Mouse (Mus musculus) regulatory T cell (primary cell): ENCODE measurements around the gene Gpr12.
"Not testable (repeated sequence)": the region's sequence is repeated elsewhere in the genome, so short reads cannot be mapped to it uniquely, and the experiment has no call there.

Source experiments
- in situ Hi-C: fragments of 300-600 bp; cut with MboI, MseI; formaldehyde crosslinking; loops from one replicate; pipeline ENCODE4 v1.15.1; 2025; ENCODE audit warnings: high pct_unique_total_duplicates

Gpr12 gene

DNA sequence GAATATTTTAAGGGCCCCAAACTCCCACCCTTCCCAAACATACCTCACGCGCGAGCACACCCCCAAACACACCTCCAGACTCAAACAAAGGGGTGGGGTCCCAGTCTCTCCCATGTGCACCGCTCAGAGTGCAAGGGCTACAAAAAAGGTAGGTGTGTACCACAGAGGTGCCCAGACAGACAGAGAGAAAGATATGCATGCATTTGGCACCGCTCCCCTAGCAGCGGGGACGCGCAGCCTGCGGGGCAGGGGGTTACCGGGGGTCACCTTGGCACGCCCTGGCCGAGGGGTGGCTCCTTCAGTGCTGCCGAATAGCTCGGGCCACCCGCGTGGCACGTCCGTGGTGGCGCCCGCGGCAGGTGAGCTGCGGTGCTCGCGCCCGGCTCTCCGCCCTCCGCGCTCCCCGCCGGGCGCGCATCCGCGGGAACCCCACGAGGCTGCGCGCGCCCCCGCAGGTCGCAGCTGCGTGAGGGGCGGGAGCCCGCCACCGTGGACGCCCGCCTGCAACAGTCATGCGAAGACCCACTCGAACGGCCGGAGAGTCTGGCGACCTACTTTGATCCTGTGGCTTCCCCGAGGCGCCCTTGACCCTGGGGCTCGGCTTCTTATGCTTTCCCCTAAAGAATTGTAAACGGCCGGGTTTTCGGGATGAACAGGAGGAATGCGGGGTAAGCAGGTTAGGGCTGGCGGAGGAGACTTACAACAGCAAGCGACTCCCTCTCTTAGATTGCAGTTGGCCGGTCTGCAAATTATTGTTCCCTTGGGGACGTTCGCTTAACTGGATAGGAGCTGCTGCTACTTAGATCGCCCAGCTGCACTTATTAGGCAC, at the start of gene Gpr12:
Gene Gpr12, minus strand, starts transcription at position 762 of the 829 bp plus-strand sequence.
- in situ Hi-C loops = no loop called here

DNA sequence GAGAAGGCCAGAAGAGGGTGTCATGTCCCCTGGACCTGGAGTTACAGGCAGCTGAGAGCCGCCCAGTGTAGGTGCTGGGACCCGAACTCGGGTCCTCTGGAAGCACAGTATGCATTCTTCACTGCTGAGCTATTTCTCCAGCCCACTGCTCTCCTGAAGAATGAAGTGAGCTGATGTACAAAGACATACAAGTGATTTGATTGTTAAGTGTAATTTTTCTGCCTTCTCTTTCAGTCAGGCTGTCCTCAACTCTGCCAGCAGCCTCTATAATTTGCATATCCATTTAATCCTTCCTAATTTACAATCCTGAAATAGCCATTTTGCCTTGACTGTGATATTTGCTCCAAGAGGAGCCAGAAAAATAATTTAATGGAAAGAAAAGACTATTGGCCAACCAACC, 46.6 kb upstream of the Gpr12 start:
- in situ Hi-C loops = no loop called here

DNA sequence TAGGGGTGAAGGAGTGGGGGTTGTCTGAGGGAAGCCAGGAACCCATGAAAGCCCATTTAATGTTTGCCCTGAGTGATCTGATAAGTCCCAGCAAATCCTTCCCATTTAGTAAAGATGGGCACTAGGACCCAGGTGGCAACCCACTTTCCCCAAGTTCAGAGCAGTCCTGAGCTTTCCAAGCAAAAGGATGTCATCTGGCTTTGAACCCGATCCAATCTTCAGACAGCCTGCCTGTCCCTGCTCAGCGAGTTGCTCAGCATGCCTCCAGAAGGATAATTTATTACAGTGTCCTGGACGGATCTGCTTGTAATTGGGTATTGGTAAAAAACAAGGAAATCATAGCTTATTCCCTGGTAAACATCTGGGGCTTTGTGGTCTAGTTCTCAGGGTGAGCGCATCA, 45.9 kb upstream of the Gpr12 start:
- in situ Hi-C loops = no loop called here

DNA sequence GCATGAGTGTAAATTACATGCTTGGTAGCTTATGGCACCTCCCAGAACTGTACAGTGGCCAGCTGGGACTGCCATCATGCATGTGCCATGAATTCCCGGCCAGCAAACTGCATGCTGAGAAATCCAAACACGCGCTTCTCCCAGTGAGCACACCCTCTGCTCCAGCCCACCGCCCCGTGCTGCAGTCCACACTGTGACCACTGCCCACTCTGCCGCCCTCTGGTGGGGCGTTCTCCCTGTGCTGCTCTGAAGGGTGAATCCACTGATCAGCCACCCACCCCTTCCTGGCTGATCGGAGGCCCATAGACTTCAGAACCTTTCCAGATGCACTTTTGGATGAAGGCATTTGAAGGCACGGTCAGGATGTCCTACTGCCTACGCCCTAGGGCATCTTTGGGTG, 44.6 kb upstream of the Gpr12 start:
- in situ Hi-C loops = no loop called here

DNA sequence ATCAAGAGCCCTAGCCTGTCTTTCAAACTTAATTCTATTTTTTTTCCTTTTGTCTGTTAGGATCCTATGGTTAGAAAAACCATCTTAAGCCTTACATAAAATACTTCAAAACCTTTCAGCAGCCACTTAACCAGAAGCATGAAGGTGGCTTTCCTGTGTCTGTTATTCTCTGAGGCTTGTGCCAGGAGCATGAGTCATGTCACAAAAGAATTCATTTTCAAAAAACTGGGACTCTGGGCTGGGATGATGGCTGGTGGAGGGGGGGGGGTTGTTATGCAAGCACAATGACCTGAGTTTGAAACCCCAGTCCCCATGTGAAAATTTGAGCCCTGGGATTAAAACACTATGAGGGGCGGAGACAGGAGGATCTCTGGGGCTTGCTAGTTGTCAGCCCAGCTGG, 43.8 kb upstream of the Gpr12 start:
- in situ Hi-C loops = no loop called here

DNA sequence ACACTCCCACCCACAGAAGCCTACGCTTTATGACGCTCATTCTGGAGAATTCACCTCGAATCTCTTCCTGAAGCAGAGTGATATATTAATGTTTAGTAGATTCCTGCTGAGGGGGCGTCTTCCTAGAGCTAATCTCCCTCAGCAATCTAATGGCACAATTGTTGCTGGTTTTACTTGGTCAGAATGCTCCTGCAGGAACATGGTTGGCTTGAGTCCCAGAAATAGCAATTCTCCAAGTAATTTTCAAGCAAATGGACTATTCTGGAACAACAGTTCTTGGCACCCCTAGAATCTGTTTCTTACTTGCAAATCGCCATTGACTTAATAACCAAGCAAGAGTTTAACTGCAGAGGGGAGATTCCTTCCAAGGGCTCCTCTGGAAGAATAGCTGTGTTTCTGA, 42.9 kb upstream of the Gpr12 start:
- in situ Hi-C loops = no loop called here

DNA sequence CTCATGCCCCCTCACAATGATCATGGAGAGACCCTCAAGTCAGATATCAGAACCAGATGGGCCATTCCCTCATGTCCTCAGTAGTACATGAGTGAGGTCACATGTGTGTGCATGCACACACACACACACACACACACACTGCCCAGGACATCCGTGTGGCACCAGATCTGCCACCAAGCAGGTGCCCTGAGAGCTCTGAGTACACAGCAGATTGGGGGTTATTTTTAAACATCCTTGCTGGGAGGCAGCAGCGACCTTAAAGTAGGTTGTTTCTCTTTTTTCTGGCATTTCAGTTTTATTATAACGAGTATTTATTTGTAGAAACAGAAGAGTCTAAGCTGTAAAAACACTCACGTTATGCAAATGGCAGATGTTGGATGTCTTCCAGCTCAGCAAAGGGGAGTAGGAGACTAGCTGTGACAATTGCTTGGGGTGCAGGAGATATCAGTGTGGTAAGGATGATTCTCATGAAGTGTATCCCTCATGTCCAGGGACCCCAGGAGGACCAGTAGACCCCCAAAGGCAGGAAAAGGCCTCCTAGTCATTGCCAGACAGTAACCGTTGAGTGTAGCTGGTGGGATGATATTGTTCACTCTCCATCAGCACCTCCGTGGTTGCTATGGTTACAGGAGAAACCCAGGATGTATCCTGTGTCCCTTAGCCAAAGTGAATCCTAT, 40.7 kb upstream of the Gpr12 start:
- in situ Hi-C loops = no loop called here

DNA sequence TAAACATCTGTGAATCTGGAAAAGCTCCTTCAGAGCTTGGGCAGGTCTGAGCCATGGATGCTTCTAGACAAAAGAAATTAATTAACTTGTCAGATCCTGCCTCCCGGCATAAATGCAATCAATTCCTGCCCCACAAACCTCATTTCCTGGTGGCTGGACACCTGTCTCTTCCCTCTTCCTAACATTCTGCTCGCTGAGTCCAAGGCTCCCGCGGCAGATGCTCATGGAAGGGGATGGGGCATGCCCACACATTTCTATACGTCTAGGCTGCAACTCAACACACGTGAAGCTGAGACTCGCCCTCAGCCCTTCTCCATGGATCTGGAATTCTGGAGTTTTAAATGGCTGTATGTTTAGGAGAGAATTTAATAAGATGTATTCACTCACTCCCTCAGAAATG, 26.8 kb upstream of the Gpr12 start:
- in situ Hi-C loops = loop anchor here (10.0 kb wide), 1 partner anchor 1843 kb away; no protein-coding TSS in a partner anchor

DNA sequence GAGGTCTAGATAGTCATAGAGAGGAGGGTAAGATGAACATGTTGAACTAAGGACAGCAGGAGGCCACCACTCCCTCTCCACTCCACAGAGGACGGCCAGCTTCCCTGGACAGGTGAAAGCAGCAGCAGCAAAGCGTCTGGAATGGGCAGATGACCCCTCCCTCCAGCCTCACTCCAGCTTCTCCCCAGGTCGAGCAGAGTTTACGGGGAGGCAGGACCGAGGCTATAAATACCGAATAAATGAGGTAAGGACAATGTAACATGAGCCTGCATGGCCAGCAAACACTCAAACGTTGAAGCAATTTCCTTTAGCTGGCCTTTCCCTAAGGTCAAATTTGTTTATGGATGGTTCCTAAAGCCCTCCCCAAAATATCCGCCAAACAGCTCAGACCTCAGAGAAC, 26.0 kb upstream of the Gpr12 start:
- in situ Hi-C loops = loop anchor here (10.0 kb wide), 1 partner anchor 1844 kb away; no protein-coding TSS in a partner anchor

DNA sequence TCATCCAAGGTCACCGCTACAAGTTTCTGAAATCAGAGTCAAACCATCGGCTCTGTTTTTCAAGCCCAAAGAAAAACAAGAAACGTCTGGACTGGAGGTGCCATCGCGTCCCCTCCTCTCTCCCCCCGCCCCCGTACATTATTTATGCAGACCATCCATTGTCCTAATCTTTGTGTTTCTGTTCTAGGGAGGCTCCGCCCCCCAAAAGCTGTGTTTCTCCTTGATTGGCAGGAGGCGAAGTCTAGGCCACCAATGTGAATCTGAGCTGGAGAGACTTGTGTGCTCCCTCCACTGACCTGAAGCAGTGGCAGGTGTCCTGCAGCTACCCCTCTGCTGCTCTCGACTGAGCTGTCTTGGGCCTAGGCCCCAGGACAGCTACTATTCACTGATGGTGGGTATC, 24.6 kb upstream of the Gpr12 start:
- in situ Hi-C loops = loop anchor here (10.0 kb wide), 1 partner anchor 1845 kb away; no protein-coding TSS in a partner anchor

DNA sequence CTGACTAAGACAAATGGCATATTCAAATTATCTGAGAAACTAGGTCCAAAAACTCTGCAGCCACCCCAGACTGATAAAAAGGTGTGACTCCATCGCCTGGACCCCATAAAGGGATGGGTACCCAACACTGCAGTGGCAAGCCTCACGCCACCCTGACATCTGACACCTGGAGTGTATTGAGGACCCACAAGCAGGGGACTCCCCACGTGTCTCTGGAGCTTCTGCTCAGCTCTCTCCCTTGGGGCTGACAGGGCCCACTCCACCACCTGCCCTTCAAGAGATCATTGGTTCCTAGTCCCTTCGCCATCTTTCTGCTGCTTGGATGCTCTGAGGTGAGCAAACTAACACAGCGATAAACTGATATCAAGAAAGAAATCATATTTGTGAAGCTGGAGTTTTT, 22.8 kb upstream of the Gpr12 start:
- in situ Hi-C loops = no loop called here

DNA sequence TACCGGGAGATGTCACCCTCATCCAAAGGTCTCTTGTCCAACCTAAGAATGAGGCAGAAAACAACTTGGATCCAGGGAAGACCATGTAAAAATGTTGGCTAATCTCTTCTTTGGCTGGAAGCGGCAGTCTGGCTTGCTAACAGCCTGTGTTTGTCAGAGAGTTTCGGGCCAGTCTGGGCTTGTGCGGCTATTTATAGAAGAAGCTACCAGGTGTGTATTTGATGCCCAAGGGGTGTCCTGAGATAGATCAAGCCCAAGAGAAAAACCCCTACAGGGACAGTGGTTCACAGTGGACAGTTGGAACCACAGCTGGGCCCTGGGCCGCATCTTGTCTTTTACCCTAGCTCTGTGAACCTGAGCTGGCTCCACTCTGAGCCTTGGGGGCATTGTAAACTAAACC, 21.9 kb upstream of the Gpr12 start:
- in situ Hi-C loops = no loop called here

DNA sequence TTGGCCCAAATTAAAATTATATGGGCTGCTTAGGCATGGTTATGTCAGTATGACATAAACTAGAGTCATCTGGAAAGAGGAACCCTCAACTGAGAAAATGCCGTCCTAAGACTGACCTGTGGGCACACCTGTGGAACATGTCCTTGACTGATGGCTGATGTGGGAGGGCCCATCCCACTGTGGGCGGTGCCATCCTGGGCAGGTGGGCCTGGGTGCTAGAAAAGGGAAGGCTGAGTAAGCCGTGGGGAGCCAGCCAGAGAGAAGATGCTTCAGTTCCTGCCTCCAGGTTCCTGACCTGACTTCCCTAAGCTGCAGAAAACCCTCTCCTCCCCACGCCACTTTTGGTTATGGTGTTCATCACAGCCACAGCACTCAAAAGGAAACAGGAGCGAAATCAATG, 21.2 kb upstream of the Gpr12 start:
- in situ Hi-C loops = no loop called here

DNA sequence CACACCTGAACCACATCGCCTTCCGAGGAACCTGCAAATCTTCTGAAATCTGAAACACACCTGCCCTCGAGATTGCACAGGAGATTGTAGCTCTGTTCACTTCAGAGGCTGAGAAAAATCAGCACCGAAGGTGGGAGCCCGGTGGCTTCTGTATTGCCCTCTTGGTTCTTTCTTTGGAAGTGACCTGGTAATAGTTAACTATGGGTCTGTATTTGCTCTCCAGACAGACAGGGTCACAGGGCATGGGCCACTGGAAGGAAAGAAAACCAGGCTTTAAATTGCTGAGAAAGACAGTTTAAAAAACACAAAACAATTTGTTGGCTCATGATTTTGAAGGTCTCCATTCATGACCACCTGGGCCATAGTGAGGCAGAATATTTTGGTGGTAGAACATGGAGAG, 14.9 kb upstream of the Gpr12 start:
- in situ Hi-C loops = no loop called here

DNA sequence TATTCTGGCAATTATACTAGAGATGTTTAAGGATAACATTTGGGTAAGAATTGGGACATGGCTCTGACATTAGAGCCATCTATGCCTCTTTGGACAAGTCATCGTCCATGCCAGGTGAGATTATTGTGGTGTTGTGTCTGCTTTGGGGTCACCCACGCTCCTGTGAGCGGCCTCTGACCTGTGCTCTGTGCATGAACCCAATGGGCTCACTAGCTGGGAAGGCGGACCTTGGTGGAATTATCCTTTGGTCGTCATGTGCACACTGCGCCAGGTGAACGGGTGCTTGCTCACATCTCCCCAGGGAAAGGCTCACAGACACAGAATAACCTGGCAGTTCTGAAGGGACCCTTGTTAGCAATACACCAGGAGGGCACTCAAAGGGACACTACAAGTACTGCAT, 14.2 kb upstream of the Gpr12 start:
- in situ Hi-C loops = not testable (repeated sequence)

DNA sequence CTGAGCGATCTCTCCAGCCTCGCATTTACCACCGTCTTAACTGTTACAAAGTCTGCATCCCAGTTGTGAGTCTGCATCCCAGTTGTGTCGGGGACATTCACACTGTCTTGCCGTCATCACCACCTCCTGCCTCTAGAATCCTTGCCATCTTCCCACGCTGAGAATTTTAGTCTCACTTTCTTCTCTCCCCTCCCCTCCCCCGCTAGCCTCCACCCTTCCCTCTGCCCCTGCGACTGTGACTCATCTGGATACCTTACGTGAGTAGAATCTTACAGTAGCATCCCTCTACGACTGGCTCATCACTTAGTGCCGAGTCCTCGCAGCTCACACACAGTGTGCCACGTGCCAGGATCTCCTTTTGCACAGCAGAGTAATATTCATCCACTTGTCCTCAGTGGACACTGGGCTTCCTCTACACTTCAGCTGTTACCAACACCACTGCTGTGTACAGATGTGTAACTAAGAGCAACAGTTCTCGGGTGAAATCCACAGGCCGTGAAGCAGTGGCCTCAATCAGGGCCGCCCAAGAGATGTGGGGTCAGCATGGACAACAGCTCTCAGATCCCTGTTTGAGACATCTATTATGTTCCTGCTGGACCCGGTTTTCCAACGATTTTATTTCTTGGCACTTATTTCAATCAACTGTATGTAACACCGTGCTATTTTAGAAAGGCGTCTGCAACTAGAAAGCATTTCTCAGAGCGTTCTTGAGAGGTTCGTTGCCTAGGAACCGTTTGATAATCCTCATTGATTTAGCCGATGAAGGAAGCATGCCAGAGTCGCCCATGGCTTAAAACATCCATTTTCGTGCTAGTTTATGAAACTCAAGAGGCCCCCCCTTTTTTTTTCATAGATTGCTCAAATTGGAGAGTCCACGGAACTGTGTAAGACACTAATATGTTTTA, 13.4 kb upstream of the Gpr12 start:
- in situ Hi-C loops = no loop called here

DNA sequence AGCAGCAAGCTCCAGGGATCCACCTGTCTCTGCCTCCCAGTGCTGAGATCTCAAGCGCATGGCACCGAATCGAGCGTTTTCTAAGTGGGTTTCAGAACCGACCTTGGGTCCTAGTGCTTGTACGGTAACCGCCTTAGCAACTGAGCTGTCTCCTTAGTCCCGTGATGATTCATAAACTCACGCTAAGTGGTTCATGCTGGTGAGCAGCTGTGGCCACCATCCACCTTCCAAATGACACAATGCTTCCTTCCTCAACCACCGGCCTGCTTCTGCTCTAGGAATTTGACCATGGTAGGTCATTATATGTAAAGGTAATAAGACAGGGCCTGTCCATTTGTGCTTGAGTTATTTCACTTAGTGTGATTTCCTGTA, 12.4 kb upstream of the Gpr12 start:
- in situ Hi-C loops = no loop called here

DNA sequence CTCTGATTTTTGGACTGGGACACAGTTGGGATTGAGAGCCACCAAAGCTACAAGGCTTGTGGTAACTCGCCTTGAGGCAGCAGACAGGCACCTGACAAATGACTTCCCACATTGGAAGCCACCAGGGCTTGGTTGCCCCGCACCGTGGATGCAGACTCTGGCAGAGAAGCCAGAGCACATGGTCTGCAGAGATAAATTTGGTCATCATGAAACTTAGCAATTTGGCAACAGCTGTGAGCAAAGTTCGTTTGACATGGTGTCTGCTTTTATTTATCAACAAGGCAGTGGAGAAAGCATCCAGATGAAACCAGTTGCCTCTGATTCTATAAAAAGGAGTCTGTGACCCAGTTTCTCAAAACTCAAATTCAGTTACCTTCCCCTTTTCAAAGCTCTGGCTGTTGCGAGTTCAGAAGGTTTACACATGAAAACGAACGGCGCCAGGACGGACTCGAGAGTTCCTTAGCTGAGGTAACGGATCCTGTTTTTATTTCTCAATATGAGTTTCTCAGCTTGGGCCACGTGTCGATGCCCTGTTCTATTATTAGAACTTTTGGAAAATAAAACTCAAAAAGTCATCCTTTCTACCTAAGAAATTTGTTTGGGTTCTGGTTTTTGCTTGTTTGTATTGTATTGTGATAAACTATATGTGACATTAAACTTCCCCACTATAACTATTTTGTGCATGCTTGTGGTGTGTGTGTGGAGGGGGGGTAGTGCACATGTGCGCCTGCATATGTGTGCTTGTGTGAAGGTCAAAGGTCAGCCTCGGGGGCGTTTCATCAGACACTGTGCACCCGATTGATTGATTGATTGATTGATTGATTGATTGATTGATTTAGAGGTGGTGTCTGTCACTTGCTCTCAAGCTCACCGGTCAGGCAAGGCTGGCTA, 11.8 kb upstream of the Gpr12 start:
- in situ Hi-C loops = no loop called here

DNA sequence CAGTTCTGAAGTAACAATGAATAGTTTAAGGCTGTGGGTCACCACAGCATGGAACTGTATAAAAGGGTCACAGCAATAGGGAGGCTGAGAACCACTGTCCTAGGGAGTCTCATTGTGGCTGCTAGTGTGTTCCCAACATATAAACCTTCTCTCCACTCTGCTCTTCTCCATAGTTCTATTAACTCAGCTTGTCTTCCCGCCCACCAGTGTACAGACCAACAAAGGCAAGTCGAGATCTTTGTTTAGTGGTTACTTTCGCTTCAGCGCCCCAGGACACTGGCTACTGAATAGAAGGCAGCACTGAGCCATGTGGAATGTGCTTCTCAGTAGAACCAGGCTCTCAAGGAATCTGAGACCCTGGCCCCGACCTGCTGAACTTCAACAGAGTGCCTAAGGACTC, 7.5 kb upstream of the Gpr12 start:
- in situ Hi-C loops = no loop called here

DNA sequence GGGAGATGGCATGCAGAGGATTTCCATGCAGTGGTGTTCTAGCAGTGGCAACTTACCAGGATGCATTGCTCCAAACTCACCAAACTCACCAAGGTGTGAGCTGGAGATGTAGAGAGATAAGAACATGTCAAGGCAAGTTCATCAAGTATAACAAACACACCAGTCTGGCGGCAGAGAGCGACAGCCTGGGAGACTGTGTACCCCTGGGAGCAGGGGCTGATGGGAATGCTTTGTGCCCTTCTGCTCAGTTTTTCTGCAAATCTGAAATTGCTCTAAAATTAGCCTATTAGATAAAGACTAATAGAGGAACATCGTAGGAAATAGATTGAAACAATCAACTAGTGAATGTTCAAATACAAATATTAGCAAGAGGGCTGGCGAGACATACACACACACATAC, 6.6 kb upstream of the Gpr12 start:
- in situ Hi-C loops = no loop called here

DNA sequence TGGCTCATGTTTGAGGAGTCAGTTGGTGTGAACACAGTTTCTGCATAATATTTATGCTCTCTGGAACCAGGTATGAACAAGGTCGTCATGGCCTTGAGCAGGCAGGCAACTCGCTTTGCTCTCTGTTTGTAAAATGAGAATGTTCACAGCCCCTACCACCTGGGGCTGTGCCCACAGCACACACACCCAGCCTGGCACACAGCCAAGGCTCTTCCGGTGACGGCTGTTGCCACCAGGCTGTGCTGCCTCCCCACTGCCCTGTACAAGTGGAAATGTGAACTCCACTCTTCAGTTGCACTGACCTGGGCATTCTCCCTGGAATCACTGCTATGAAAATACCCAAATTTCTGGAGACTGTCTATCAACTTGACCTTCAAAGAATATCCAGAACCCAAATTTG, 5.9 kb upstream of the Gpr12 start:
- in situ Hi-C loops = no loop called here
